Mouse (Mus musculus) lung, postnatal 0 days (tissue): Measurements from ENCODE around the gene Mpped1.

Experiments used
- CTCF ChIP-seq: IDR thresholded peaks from 2 replicates; pipeline ENCODE4 v1.5.1; 2016; ENCODE audit warnings: antibody characterized with exemption, mild to moderate bottlenecking
- EP300 ChIP-seq: IDR thresholded peaks from 2 replicates; pipeline ENCODE4 v1.6.1; 2016; ENCODE audit warnings: antibody characterized with exemption, mild to moderate bottlenecking, control low read depth

DNA sequence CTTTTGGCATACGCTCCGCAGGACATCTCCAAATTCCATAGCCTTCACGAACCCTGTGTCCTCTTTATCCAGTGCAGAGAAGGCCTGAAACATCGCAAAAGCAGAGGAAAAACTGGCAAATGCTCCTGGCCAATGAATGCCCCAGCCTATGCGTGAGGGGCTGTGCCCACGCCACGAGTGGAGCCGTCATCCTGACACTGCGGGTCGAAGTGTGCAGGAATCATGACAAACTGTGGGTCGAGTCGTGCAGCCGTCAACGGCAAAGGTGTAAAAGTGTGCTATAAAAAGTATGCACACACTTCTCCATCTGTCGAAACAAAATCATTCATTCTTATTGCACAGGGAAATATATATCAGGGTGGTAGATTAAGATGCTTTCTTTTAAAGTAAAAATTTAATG lies 113.6 kb downstream of the Mpped1 start:
- TF ChIP-seq CTCF (no peak), EP300 (no peak)
